Mouse (Mus musculus): Measurements from ENCODE around the gene Pkd1l3.

DNA sequence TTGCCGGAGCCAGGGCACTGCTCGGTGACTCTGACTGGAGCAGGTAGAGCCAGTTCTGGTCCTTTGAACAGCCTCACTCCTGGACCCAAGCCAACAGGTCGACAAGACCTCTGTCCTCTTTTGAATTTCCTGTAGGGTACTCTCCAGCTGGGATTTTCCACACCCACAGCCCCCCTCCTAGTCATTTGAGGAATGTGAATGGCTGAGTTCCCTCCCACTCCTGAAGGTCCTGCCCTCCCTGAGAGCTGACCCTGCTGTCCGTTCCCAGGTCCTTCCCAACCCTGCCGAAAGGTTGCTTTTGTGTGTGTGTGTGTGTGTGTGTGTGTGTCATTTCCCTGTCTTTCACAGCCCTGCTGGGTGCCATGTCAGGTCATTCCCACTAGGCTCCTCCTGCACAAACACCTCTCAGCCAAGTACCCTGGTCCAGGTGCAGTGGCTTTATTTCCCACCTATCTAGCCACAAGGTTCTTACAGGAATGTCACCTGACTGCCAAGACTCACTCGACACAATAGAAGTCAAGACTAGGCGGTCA is 27.3 kb upstream of the Pkd1l3 start:
- TF ChIP-seq CTCF (IDR thresholded peaks at IDR 0.05; ENCODE audit: extremely low read depth, insufficient read length, insufficient replicate concordance, low read depth, low read length) (no peak), POLR2A (IDR thresholded peaks at IDR 0.05; ENCODE audit: low read depth, low read length) (no peak)

All from small intestine, adult 2 months (tissue).